Mouse (Mus musculus) CH12.LX (cell line): ENCODE data around the gene Krtap28-13. TPM values are rescaled to one million over a fixed set of nuclear protein-coding genes. Genes with fewer than 3 reads are reported as not detected.

Source experiments
- DNase-seq: peaks from one replicate; pipeline ENCODE4 v3.0.0-alpha.2; 2013; ENCODE audit errors: extremely low read depth
- H3K27ac ChIP-seq: 2 replicates; pipeline ENCODE4 v1.5.1; 2012; ENCODE audit warnings: low read depth, mild to moderate bottlenecking, control low read depth, moderate library complexity; ENCODE audit not compliant: insufficient read depth
- H3K27me3 ChIP-seq: replicated peaks from 2 replicates; pipeline ENCODE3; 2012; ENCODE audit warnings: inconsistent platforms
- H3K36me3 ChIP-seq, 2 experiments: replicated peaks in 1 of 2; 2 replicates each; pipeline versions ENCODE3 to v1.6.1; 2012; ENCODE audit warnings: inconsistent platforms in 1 of 2, low read length in 1 of 2, mild to moderate bottlenecking in 1 of 2, mixed read lengths in 1 of 2, moderate library complexity in 1 of 2; ENCODE audit not compliant: control insufficient read depth in 1 of 2, insufficient read depth in 1 of 2
- H3K4me1 ChIP-seq, 2 experiments: 2 replicates each; pipeline ENCODE4 v1.6.1; 2012; ENCODE audit warnings: inconsistent platforms in 1 of 2, moderate library complexity in 1 of 2; ENCODE audit not compliant: insufficient read depth in 2 of 2, control insufficient read depth in 1 of 2
- H3K4me2 ChIP-seq: 2 replicates; pipeline ENCODE4 v1.6.1; 2012; ENCODE audit warnings: low read depth, mild to moderate bottlenecking, control low read depth; ENCODE audit not compliant: poor library complexity, insufficient read depth, severe bottlenecking
- H3K4me3 ChIP-seq, 3 experiments: fragments of 150-350 bp in 1 of 3; sonication (generic) in 1 of 3; replicated peaks in 1 of 3; 2 replicates each; pipeline versions ENCODE3 to v1.5.1; 2011 to 2012; ENCODE audit warnings: low read depth in 2 of 3, low read length in 2 of 3, mild to moderate bottlenecking in 2 of 3, moderate library complexity in 2 of 3, control low read depth in 1 of 3, improper control_type of control experiment in 1 of 3, inconsistent platforms in 1 of 3, mixed read lengths in 1 of 3; ENCODE audit not compliant: poor library complexity in 1 of 3
- H3K79me2 ChIP-seq: replicated peaks from 2 replicates; pipeline ENCODE4 v1.6.1; 2012; ENCODE audit warnings: mild to moderate bottlenecking, moderate library complexity; ENCODE audit not compliant: control insufficient read depth, poor library complexity, insufficient read depth, severe bottlenecking; ENCODE audit errors: extremely low read depth
- H3K9ac ChIP-seq: 2 replicates; pipeline ENCODE4 v1.6.1; 2012; ENCODE audit warnings: low read depth, mild to moderate bottlenecking, control low read depth, moderate library complexity; ENCODE audit not compliant: insufficient read depth
- H3K9me3 ChIP-seq: replicated peaks from 2 replicates; pipeline ENCODE3; 2012; ENCODE audit warnings: low read length, inconsistent platforms, mixed read lengths
- CHD1 ChIP-seq: IDR thresholded peaks from 2 replicates; pipeline ENCODE4 v1.6.1; 2012; ENCODE audit warnings: low read depth, low read length, improper control_type of control experiment, inconsistent platforms
- CHD2 ChIP-seq: IDR thresholded peaks from 2 replicates; pipeline ENCODE4 v1.6.1; 2011; ENCODE audit warnings: low read length, improper control_type of control experiment
- CTCF ChIP-seq, 2 experiments: IDR thresholded peaks in 1 of 2; conservative IDR thresholded peaks in 1 of 2; 2 replicates each; pipeline ENCODE4 v1.5.1; 2011 to 2012; ENCODE audit warnings: low read depth in 2 of 2, low read length in 2 of 2, improper control_type of control experiment in 1 of 2, inconsistent platforms in 1 of 2, mild to moderate bottlenecking in 1 of 2, moderate library complexity in 1 of 2
- E2F4 ChIP-seq: IDR thresholded peaks from 2 replicates; pipeline ENCODE4 v1.6.1; 2011; ENCODE audit warnings: low read depth, low read length, improper control_type of control experiment; ENCODE audit not compliant: insufficient replicate concordance
- ELF1 ChIP-seq: IDR thresholded peaks from 2 replicates; pipeline ENCODE4 v1.6.1; 2014; ENCODE audit warnings: low read depth, mild to moderate bottlenecking, inconsistent platforms, low read length, improper control_type of control experiment
- GABPA ChIP-seq: IDR thresholded peaks from 2 replicates; pipeline ENCODE4 v1.6.1; 2012; ENCODE audit warnings: low read depth, low read length, improper control_type of control experiment, inconsistent platforms; ENCODE audit not compliant: insufficient replicate concordance
- HCFC1 ChIP-seq: IDR thresholded peaks from 2 replicates; pipeline ENCODE4 v1.6.1; 2012; ENCODE audit warnings: low read depth, mild to moderate bottlenecking, inconsistent platforms, low read length, improper control_type of control experiment
- IRF4 ChIP-seq: IDR thresholded peaks from 2 replicates; pipeline ENCODE4 v1.6.1; 2014; ENCODE audit warnings: low read depth, mild to moderate bottlenecking, inconsistent platforms, low read length, improper control_type of control experiment
- JUN ChIP-seq: IDR thresholded peaks from 2 replicates; pipeline ENCODE4 v1.6.1; 2011; ENCODE audit warnings: low read depth, mild to moderate bottlenecking, low read length, improper control_type of control experiment, moderate library complexity; ENCODE audit not compliant: insufficient read depth
- JUND ChIP-seq: conservative IDR thresholded peaks from 2 replicates; pipeline ENCODE4 v1.6.1; 2011; ENCODE audit warnings: low read depth, low read length, improper control_type of control experiment
- MAFK ChIP-seq: IDR thresholded peaks from 2 replicates; pipeline ENCODE4 v1.6.1; 2011; ENCODE audit warnings: low read length, improper control_type of control experiment; ENCODE audit not compliant: insufficient replicate concordance
- MAX ChIP-seq: IDR thresholded peaks from 2 replicates; pipeline ENCODE4 v1.6.1; 2011; ENCODE audit warnings: low read length, improper control_type of control experiment
- MAZ ChIP-seq: IDR thresholded peaks from 2 replicates; pipeline ENCODE4 v1.6.1; 2012; ENCODE audit warnings: low read depth, mild to moderate bottlenecking, inconsistent platforms, low read length, improper control_type of control experiment, moderate library complexity
- MEF2A ChIP-seq: IDR thresholded peaks from 2 replicates; pipeline ENCODE4 v1.6.1; 2014; ENCODE audit warnings: low read depth, mild to moderate bottlenecking, inconsistent platforms, low read length, improper control_type of control experiment, borderline replicate concordance
- MXI1 ChIP-seq: IDR thresholded peaks from 2 replicates; pipeline ENCODE4 v1.6.1; 2011; ENCODE audit warnings: mild to moderate bottlenecking, low read depth, low read length, improper control_type of control experiment
- MYC ChIP-seq: IDR thresholded peaks from 2 replicates; pipeline ENCODE4 v1.6.1; 2011; ENCODE audit warnings: low read depth, mild to moderate bottlenecking, improper control_type of control experiment, low read length
- NELFE ChIP-seq: IDR thresholded peaks from 2 replicates; pipeline ENCODE4 v1.6.1; 2011; ENCODE audit warnings: low read depth, low read length, improper control_type of control experiment
- NRF1 ChIP-seq: IDR thresholded peaks from 2 replicates; pipeline ENCODE4 v1.6.1; 2014; ENCODE audit warnings: low read depth, mild to moderate bottlenecking, inconsistent platforms, low read length, improper control_type of control experiment, moderate library complexity
- PAX5 ChIP-seq: IDR thresholded peaks from 2 replicates; pipeline ENCODE4 v1.6.1; 2012; ENCODE audit warnings: low read length, inconsistent platforms, mixed read lengths
- POLR2AphosphoS2 ChIP-seq: IDR thresholded peaks from 2 replicates; pipeline ENCODE4 v1.6.1; 2011; ENCODE audit warnings: low read depth, low read length, improper control_type of control experiment
- RAD21 ChIP-seq: IDR thresholded peaks from 2 replicates; pipeline ENCODE4 v1.6.1; 2011; ENCODE audit warnings: low read depth, mild to moderate bottlenecking, low read length, improper control_type of control experiment, moderate library complexity
- RCOR1 ChIP-seq: conservative IDR thresholded peaks from 2 replicates; pipeline ENCODE4 v1.6.1; 2012; ENCODE audit warnings: low read depth, mild to moderate bottlenecking, inconsistent platforms, low read length, improper control_type of control experiment
- SIN3A ChIP-seq: IDR thresholded peaks from 2 replicates; pipeline ENCODE4 v1.6.1; 2012; ENCODE audit warnings: low read length, improper control_type of control experiment, inconsistent platforms
- TCF12 ChIP-seq: IDR thresholded peaks from 2 replicates; pipeline ENCODE4 v1.6.1; 2014; ENCODE audit warnings: low read depth, mild to moderate bottlenecking, inconsistent platforms, low read length, improper control_type of control experiment
- USF1 ChIP-seq: IDR thresholded peaks from 2 replicates; pipeline ENCODE4 v1.6.1; 2014; ENCODE audit warnings: low read depth, mild to moderate bottlenecking, inconsistent platforms, low read length, improper control_type of control experiment
- USF2 ChIP-seq: conservative IDR thresholded peaks from 2 replicates; pipeline ENCODE4 v1.6.1; 2011; ENCODE audit warnings: low read depth, low read length, improper control_type of control experiment
- ZC3H11A ChIP-seq: IDR thresholded peaks from 2 replicates; pipeline ENCODE4 v1.6.1; 2012; ENCODE audit warnings: low read depth, mild to moderate bottlenecking, inconsistent platforms, low read length, improper control_type of control experiment
- ZNF384 ChIP-seq: IDR thresholded peaks from 2 replicates; pipeline ENCODE4 v1.6.1; 2012; ENCODE audit warnings: low read depth, low read length, improper control_type of control experiment, inconsistent platforms
- dilution Hi-C: fragments of 300-500 bp; cut with MboI; formaldehyde crosslinking; loops from 2 replicates; pipeline ENCODE4 v1.14.3; 2020; ENCODE audit warnings: low sequenced_read_pairs; ENCODE audit not compliant: extremely low pct_unique_long_range_greater_than_20kb, extremely low pct_ligation_motif_present
- in situ Hi-C: fragments of 300-500 bp; cut with MboI; formaldehyde crosslinking; loops from 3 replicates; pipeline ENCODE4 v1.14.3; 2019; ENCODE audit warnings: low sequenced_read_pairs, low pct_ligation_motif_present, low pct_unique_long_range_greater_than_20kb, mixed read lengths
- polyA plus RNA-seq: library from polyadenylated mRNA; unstranded; fragments of >175 nt; gene quantifications from 2 replicates; pipeline ENCODE4 v1.2.1, GENCODE M21; 2012; ENCODE audit warnings: low read depth; ENCODE audit not compliant: insufficient read length
- total RNA-seq, 2 experiments: library from RNA; depleted of rRNA; stranded (reverse); fragments of 300-350 nt in 1 of 2; fragments of >200 nt in 1 of 2; gene quantifications; 2 replicates each; pipeline ENCODE4 v1.2.3; 2012 to 2014

Krtap28-13 gene
- total and polyA plus RNA-seq, 3 experiments: not detected

- no peak for TF ChIP-seq CHD1
- no peak for TF ChIP-seq CHD2
- TF ChIP-seq MAFK: no peak
- TF ChIP-seq MEF2A: peak; percentile 95
- TF ChIP-seq USF2: no peak
- peak; percentile 26; the same call in 1 of the 2 replicates for TF ChIP-seq NRF1
- no peak for TF ChIP-seq E2F4
- no peak for TF ChIP-seq RCOR1
- TF ChIP-seq MAX: no peak
- peak; percentile 47; the same call in 1 of the 2 replicates for TF ChIP-seq IRF4
- TF ChIP-seq JUN: peak; percentile 40
- TF ChIP-seq NELFE: no peak
- no peak for TF ChIP-seq RAD21
- no peak for TF ChIP-seq CTCF (conservative IDR thresholded peaks at IDR 0.05 in 1 of 2, IDR thresholded peaks at IDR 0.05 in 1 of 2; ENCODE audit: low read depth in 2 of 2, low read length in 2 of 2)
- no peak for TF ChIP-seq PAX5
- TF ChIP-seq MAZ: no peak
- TF ChIP-seq MXI1: no peak
- peak; percentile 45; the same call in 1 of the 2 replicates for TF ChIP-seq MYC
- TF ChIP-seq POLR2AphosphoS2: no peak
- no peak for TF ChIP-seq ZC3H11A
Observed at GRCm38 (mm10) chr1:83015329-83015879, 45.3 kb upstream of the Krtap28-13 start (continued).

- Histone ChIP-seq H3K36me3 (peaks cover 3 to 9% of the 10 kb centered on the region in 2 experiments), H3K4me3 (no peak overlapping the region), H3K4me2 (no peak overlapping the region), H3K27ac (no peak overlapping the region), H3K4me1 (peaks cover 2 to 14% of the 10 kb centered on the region in 2 experiments; a peak in 2 of 4 replicates), H3K9ac (no peak overlapping the region), H3K27me3 (no peaks in the 10 kb centered on the region), H3K79me2 (no peaks in the 10 kb centered on the region), H3K9me3 (peaks cover 2% of the 10 kb centered on the region)
- TF ChIP-seq TCF12 (no peak), ELF1 (no peak), ZNF384 (no peak), USF1 (no peak), MAFK (no peak), NRF1 (no peak), SIN3A (no peak), JUND (no peak), CHD1 (no peak), MAX (no peak), HCFC1 (no peak), GABPA (no peak)
- DNase-seq: no peak
- in situ Hi-C loops: no loop called here
- dilution Hi-C loops: no loop called here
Observed at GRCm38 (mm10) chr1:83016556-83016955, 44.2 kb upstream of the Krtap28-13 start.
